Mouse (Mus musculus): Measurements from ENCODE around the gene Cep250.

DNA sequence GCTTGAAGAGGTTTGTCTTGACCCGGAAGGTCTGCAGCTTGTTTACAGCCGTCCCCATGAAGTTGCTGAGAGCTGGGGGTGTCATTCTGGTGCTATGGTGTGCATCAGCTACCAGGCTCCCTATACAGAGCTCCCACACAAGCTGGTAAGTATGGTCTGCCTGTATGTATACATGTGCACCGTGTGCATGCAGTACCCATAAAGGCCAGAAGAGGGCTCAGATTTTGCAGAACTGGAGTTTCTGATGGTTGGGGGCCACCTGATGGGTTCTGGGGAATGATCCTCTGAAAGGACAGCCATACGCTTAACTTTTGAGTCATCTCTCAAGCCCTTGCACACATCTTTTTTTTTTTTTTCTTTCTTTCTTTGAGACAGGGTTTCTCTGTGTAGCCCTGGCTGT is 49.1 kb downstream of the Cep250 start:
- TF ChIP-seq CTCF (IDR thresholded peaks at IDR 0.05; ENCODE audit: borderline replicate concordance, extremely low read depth, insufficient read depth, insufficient read length) (peak; percentile 44; the same call in 1 of the 2 replicates), POLR2A (IDR thresholded peaks at IDR 0.05; ENCODE audit: borderline replicate concordance, extremely low read depth, insufficient read depth, insufficient read length, poor library complexity, severe bottlenecking) (no peak)
